Mouse (Mus musculus) layer of hippocampus, postnatal 14 days (tissue): ENCODE data around the gene Mettl25. TPM values are rescaled to one million over a fixed set of nuclear protein-coding genes. Genes with fewer than 3 reads are reported as not detected.

ENCODE experiments used
- DNase-seq, 2 experiments: peaks; one replicate each; pipeline ENCODE4 v3.0.0; 2021 to 2022; ENCODE audit warnings: low spot score in 2 of 2, mixed read lengths in 1 of 2
- total RNA-seq, 2 experiments: library from RNA; stranded (reverse); gene quantifications; 2 replicates each; pipeline ENCODE4 v1.2.3; 2021

Mettl25 gene
- total RNA-seq, 2 experiments from 2014 or later, result 6.6 to 9.0 TPM

DNA sequence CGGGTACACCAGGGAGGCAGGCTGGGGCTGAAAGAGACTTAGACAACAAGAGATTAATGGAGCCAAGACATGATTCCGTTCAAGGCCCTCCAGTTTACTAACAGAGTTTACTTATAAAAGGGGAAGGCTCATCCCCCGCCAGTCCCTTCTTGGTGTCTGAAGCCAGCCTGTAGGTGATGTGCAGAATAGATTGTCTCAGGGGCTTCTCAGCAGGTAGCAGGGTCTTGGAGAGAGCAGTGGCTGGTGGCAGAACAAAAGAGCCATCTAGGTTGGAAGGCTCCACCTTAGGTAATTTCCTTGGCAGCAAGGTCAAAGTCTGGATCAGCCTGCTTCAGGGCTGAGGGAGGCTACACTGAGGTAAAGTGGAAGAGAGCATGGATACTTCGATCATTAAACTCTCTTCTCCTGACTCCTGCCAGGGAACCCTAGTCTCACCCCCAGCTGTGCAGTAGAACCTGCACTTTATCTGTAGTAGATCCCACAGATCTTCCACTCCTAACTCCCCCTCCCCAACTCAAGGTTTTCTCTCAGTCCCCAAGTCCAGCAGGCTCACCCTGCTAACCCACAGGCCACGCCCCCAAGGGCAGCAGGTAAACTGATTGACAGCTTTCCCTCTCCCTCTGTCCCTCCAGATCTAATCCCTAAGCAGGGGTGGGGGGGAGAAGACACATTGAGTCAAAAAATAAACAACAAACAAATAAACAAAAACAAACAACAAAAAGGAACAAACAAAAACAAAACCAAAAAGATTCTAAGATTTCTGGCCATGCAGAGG lies 87.2 kb downstream of the Mettl25 start:
- no peak for DNase-seq

DNA sequence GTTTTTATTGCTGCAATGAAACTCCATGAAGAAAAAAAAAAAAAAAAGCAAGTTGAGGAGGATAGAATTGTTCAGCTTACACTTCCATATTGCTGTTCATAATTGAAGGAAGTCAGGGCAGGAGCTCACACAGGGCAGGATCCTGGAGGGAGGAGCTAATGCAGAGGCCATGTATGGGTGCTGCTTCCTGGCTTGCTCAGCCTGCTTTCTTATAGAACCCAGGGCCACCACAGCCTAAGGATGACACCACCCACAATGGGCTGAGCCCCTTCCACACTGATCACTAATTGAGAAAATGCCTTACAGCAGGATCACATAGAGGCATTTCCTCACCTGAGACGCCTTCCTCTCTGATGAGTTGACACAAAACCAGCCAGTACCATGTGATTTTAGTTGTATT lies 95.2 kb downstream of the Mettl25 start:
- no peak for DNase-seq

DNA sequence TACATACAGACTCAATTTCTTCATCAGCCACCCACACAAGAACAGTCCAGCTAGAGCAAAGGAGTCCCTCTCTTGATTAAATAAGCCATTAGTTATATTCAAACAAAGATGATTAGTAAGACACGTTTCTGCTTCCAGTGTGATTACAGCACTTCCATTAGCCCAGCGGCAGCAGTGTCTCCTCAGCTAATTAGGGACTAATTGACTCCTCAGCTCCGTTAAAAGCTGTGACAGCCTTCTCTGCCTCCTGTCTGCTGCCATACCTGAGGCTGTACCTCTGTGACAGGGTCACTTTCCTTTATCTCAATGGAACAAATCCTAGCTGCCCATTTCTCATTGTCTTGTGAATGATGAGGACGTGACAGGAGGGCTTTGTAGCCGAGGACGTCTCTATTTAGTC lies 99.4 kb downstream of the Mettl25 start:
- no peak for DNase-seq

DNA sequence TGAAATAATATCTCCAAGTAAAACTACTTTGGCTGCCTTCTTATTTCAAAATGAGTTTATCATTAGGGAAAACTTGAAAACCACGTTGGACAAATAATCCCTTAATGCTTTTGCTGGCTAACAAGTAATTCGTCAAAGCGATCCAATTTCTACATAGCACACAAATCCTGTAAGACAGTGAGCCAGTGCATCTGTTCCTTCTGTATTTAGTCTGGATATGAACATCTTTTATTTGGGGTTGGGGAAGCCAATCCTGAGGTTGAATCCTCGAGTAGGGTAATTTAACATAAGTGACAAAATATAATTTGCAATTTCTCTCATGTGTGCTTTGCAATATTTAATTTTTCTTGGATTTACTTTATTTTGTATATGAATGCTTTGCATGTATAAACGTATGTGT lies 102.2 kb downstream of the Mettl25 start:
- DNase-seq, result peak in 1 of 2 experiments; percentile 4

DNA sequence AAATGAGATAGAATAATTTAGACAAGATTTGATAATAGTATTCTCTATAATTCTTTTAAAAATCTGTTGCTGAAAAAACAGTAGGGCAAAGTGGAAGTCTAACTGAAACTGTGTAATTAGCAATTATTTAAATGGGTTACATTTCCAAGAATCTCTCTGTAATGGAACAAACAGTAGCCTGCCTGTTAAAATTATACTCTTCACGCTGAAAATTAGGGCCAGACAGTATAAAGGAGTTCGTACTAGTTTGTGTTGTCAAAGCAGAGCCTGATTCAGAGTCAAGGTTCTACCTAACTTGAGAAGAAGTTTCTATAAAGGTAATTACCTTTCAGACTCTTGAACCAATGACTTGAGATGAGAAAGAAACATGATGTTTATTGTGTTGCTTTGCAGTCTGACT lies 113.4 kb downstream of the Mettl25 start:
- DNase-seq, result no peak

DNA sequence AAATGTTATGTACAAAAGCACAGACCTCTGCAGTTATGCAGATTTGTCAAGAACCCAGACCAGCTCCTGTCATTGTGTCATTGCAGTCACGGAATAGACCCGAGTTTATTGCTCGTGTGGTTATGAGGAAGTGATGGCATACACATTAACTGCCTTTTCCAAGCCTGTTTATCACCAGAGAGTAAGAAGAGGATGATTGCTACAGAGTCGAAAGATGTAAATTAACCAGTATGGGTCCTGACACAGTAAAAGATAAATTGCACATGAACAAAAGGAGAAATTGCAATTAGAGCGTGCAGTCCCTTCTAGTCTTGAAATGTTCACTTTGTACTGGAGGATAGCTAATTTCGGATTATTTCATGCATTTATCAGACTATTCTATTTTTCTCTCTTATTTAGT lies 113.8 kb downstream of the Mettl25 start:
- no peak for DNase-seq

DNA sequence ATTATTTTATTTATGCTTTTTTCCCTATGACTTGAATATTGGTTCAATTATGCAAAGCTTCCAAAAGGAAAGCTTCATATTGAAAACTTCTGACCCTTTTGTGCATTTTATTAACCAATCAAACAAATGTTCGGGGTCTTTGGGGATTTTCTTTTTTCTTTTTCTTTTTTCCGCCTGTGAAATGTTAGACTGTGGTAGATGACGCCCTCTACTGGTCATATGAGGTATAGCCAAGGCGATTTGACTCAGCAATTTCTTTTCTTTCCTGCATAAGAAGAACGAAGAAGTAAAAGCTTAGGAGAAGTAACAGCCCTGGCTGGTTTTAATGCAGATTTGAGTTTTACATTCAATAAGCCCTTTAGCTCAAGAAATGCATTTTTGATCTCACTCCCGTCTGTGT lies 126.3 kb downstream of the Mettl25 start:
- peak in 1 of 2 experiments; percentile 39 for DNase-seq

DNA sequence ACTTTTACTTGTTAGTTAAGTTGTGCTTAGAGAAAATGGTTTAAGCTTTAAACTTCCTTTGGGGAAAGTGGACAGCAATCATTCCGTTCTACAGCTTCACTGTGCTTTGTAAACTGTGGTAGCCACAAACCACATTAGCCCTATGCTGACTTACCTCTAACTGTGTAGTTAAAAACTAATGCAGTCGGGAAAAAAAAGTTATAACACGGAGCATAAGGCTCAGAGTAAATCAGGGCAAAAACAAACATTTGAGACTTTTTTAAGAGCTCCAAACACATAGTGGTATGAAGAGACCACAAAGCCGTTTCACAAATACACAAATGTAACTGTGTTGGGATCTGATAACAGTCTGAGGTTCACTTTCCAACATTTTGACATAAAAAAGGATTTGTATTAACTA lies 126.8 kb downstream of the Mettl25 start:
- DNase-seq, result no peak

DNA sequence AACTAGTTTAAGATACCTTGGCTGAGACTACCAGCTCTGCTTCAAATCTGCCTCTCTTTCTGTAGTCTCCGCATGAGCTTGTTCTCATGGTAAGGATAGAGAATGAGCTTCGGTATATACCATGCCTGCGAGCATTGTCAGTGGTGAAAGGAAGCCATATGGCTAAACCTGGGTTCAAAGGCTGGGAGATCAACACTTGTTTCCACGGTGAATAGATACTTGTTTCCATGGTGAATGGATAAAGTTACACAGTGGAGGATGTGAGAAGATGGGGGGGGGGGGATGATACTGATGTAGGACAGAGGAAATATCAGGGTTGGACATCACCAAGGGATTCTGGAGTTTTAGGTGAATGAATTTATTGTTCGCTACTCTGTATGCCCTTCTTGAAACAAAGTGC lies 128.0 kb downstream of the Mettl25 start:
- DNase-seq, result no peak

Other genes starting within 250 kb of the Mettl25 start
- 10 to 100 TPM; 16.3 to 18.3 TPM for gene Ccdc59, start 313 bp downstream of the Mettl25 start, total RNA-seq